Mouse (Mus musculus): ENCODE data around the gene Tpp1.

GRCm38 (mm10) chr7:105721916-105722315 lies 30.1 kb downstream of the Tpp1 start:
- TF ChIP-seq CTCF (IDR thresholded peaks at IDR 0.05; ENCODE audit: insufficient read depth, low read depth, low read length): no peak
- TF ChIP-seq POLR2A (IDR thresholded peaks at IDR 0.05; ENCODE audit: insufficient read depth, low read depth, low read length): no peak

All from olfactory bulb, adult 2 months (tissue).